Mouse (Mus musculus) myocyte (in vitro differentiated cells): ENCODE results near the gene Scoc.

Experiments
- E2F4 ChIP-seq: IDR thresholded peaks from one replicate; pipeline ENCODE4 v1.6.1; 2011; ENCODE audit warnings: mild to moderate bottlenecking, control low read depth, moderate library complexity; ENCODE audit not compliant: insufficient read depth
- POLR2A ChIP-seq: IDR thresholded peaks from one replicate; pipeline ENCODE4 v1.6.1; 2011; ENCODE audit warnings: low read depth, mild to moderate bottlenecking, control low read depth, moderate library complexity; ENCODE audit not compliant: insufficient read length

- no peak for TF ChIP-seq POLR2A
- TF ChIP-seq E2F4 = no peak
Measured at GRCm38 (mm10) chr8:83396680-83397079, 61.5 kb downstream of the Scoc start.
